Mouse (Mus musculus): ENCODE results near the gene Tgfb1.

GRCm38 (mm10) chr7:25703793-25704494, 17.1 kb downstream of the Tgfb1 start:
- no peak for TF ChIP-seq POLR2A (IDR thresholded peaks at IDR 0.05; ENCODE audit: low read depth, low read length)
- no peak for TF ChIP-seq CTCF (IDR thresholded peaks at IDR 0.05; ENCODE audit: extremely low read depth, insufficient read depth, insufficient read length, insufficient replicate concordance)

All from spleen, adult 2 months (tissue).